Mouse (Mus musculus): Measurements from ENCODE around the gene Gxylt1. TPM values are rescaled to one million over a fixed set of nuclear protein-coding genes. Genes with fewer than 3 reads are reported as not detected.
"Not testable (repeated sequence)": the region's sequence is repeated elsewhere in the genome, so short reads cannot be mapped to it uniquely, and the experiment has no call there.

The Gxylt1 gene
- total RNA-seq, 2 experiments from 2014 or later, result 11.0 to 11.4 TPM

- DNase-seq, result no peak
Measured at GRCm38 (mm10) chr15:93262818-93263217, 12.2 kb downstream of the Gxylt1 start.

- DNase-seq, result no peak
Measured at GRCm38 (mm10) chr15:93262274-93262673, 12.7 kb downstream of the Gxylt1 start.

GRCm38 (mm10) chr15:93259933-93260332, 15.0 kb downstream of the Gxylt1 start:
- no peak for DNase-seq

GRCm38 (mm10) chr15:93255295-93255694, 19.7 kb downstream of the Gxylt1 start:
- no peak for DNase-seq

GRCm38 (mm10) chr15:93253172-93253571, 21.8 kb downstream of the Gxylt1 start:
- DNase-seq, result no peak

GRCm38 (mm10) chr15:93252396-93252795, 22.6 kb downstream of the Gxylt1 start:
- DNase-seq, result no peak

- peak; percentile 30 to 39 for DNase-seq
Measured at GRCm38 (mm10) chr15:93251553-93252250, 23.3 kb downstream of the Gxylt1 start.

GRCm38 (mm10) chr15:93243202-93243601, 31.8 kb downstream of the Gxylt1 start:
- no peak for DNase-seq

- not testable (repeated sequence) for DNase-seq
Measured at GRCm38 (mm10) chr15:93236456-93236855, 38.5 kb downstream of the Gxylt1 start.

GRCm38 (mm10) chr15:93229028-93229427, 46.0 kb downstream of the Gxylt1 start:
- no peak for DNase-seq

- DNase-seq, result no peak
Measured at GRCm38 (mm10) chr15:93228375-93228774, 46.6 kb downstream of the Gxylt1 start.

GRCm38 (mm10) chr15:93227764-93228079, 47.3 kb downstream of the Gxylt1 start:
- DNase-seq, result peak in 1 of 2 experiments; percentile 26

GRCm38 (mm10) chr15:93226930-93227763, 47.8 kb downstream of the Gxylt1 start:
- DNase-seq, result no peak

- DNase-seq, result no peak
Measured at GRCm38 (mm10) chr15:93222475-93222874, 52.5 kb downstream of the Gxylt1 start.

- no peak for DNase-seq
Measured at GRCm38 (mm10) chr15:93212617-93213016, 62.4 kb downstream of the Gxylt1 start.

GRCm38 (mm10) chr15:93204861-93205260, 70.1 kb downstream of the Gxylt1 start:
- DNase-seq, result no peak

GRCm38 (mm10) chr15:93201956-93202355, 73.0 kb downstream of the Gxylt1 start:
- no peak for DNase-seq

GRCm38 (mm10) chr15:93191387-93192145, 83.4 kb downstream of the Gxylt1 start:
- no peak for DNase-seq

Other genes starting within 250 kb of the Gxylt1 start
- 10 to 100 TPM; 90.0 to 93.8 TPM for gene Yaf2, start 61.8 kb upstream of the Gxylt1 start, total RNA-seq (2021)
- gene Zcrb1, start 123.2 kb upstream of the Gxylt1 start, total RNA-seq (2021), result 10 to 100 TPM; 78.3 to 82.2 TPM
- gene Pphln1, start 123.2 kb upstream of the Gxylt1 start, total RNA-seq (2021), result 10 to 100 TPM; 42.8 to 44.0 TPM